Mouse (Mus musculus): ENCODE measurements around the gene Arl3. TPM values are rescaled to one million over a fixed set of nuclear protein-coding genes. Genes with fewer than 3 reads are reported as not detected.

The Arl3 gene
- polyA plus RNA-seq, 1 experiment from 2014 or later, result 85.4 TPM

DNA sequence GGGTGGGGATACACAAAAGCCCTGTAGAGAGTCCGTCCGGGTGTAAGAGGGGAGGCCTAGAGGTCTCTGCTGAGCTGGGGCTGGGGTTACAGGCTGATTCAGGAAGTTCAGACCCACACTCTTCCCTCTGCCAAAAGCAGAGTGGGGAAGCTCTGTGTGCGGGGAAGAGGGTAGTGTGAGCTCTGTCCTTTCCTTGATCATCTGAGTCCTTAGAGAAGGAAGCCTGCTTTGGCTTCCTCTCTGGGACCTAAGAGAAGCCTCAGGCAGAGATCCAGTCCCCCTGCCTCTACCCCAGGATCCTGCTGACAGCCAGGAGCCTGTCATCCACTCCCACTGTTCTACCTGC is 66.7 kb downstream of the Arl3 start:
- peak overlapping the region; percentile 6 for H3K4me3 ChIP-seq (ENCODE audit: low read depth, low read length)
- ATAC-seq (ENCODE audit: insufficient read depth) (no peak), DNase-seq (no peak)
- no peak for TF ChIP-seq CTCF (IDR thresholded peaks at IDR 0.05; ENCODE audit: low read depth)
- 53% methylated on average over 3 of the region's 3 CpGs for whole genome bisulfite sequencing
- 0 out of 2 replicates have a peak overlapping the region, but pooled peaks have one; percentile 14 for H3K9ac ChIP-seq
- H3K4me1 ChIP-seq (ENCODE audit: insufficient read depth), result peaks cover 34% of the 10 kb centered on the region
- H3K36me3 ChIP-seq (ENCODE audit: insufficient read depth), result peaks cover 69% of the 10 kb centered on the region
- no peaks in the 10 kb centered on the region for H3K27me3 ChIP-seq (ENCODE audit: insufficient read depth, low read length)
- H3K9me3 ChIP-seq (ENCODE audit: low read depth, low read length), result no peaks in the 10 kb centered on the region
- peak overlapping the region; percentile 9; the same call in 1 of the 2 replicates for H3K27ac ChIP-seq (ENCODE audit: low read depth)
- H3K4me2 ChIP-seq, result peak overlapping the region; percentile 94

DNA sequence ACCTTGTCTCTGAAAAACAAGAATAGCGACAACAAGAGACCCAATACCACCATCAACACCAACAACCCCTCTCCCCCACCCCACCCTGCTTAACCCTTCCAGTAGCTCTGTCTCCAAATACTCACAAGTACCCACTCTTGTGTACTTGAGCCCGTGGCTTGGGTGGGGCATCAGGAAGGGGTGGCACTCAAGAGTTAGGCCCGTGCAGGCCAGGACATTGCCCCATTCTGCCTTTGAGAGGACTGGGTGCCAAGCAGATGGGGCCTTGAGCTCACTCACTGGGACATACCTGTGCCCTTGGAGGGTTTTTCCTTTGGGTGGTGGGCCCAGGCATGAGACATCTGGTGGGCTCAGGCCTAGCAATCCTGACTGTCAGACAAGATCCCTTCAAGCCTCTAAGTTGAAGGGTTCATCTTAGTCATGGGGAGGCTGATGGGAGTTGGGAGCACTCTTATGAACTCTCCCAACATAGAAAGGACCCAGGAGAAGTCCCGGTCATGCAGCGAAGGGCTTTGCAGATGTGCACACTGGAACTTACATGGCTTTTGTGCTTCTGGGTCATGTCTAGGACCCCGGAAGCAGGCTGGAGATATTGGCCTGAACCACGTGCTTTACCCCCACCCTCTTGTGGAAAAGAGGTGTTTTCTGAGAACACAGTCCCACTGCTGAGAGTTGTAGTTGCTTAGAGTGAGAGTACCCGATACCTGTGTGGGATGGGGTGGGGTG is 67.2 kb downstream of the Arl3 start:
- Histone ChIP-seq H3K27ac (ENCODE audit: low read depth) (peak overlapping the region; percentile 100), H3K36me3 (ENCODE audit: insufficient read depth) (peaks cover 66% of the 10 kb centered on the region)

GRCm38 (mm10) chr19:46504822-46505417 is 68.1 kb downstream of the Arl3 start:
- 39% methylated on average over 9 of the region's 9 CpGs for WGBS
- Histone ChIP-seq H3K9ac (peak overlapping the region; percentile 93), H3K27me3 (ENCODE audit: insufficient read depth, low read length) (no peaks in the 10 kb centered on the region), H3K4me1 (ENCODE audit: insufficient read depth) (peaks cover 28% of the 10 kb centered on the region), H3K4me3 (ENCODE audit: low read depth, low read length) (peak overlapping the region; percentile 96), H3K4me2 (peak overlapping the region; percentile 94), H3K36me3 (ENCODE audit: insufficient read depth) (peaks cover 59% of the 10 kb centered on the region), H3K27ac (ENCODE audit: low read depth) (peak overlapping the region; percentile 100), H3K9me3 (ENCODE audit: low read depth, low read length) (no peaks in the 10 kb centered on the region)
- no peak for TF ChIP-seq CTCF (IDR thresholded peaks at IDR 0.05; ENCODE audit: low read depth)
- ATAC-seq (ENCODE audit: insufficient read depth) (no peak), DNase-seq (peak; percentile 55)

More for the DNA sequence above, 67.2 kb downstream of the Arl3 start:
- H3K27me3 ChIP-seq (ENCODE audit: insufficient read depth, low read length), result no peaks in the 10 kb centered on the region
- ATAC-seq (ENCODE audit: insufficient read depth), result no peak
- no peak for DNase-seq
- H3K9ac ChIP-seq, result 0 out of 2 replicates have a peak overlapping the region, but pooled peaks have one; percentile 14
- 65% methylated on average over 8 of the region's 8 CpGs for WGBS
- H3K4me1 ChIP-seq (ENCODE audit: insufficient read depth), result peaks cover 34% of the 10 kb centered on the region
- no peak for TF ChIP-seq CTCF (IDR thresholded peaks at IDR 0.05; ENCODE audit: low read depth)
- peak overlapping the region; percentile 96 for H3K4me3 ChIP-seq (ENCODE audit: low read depth, low read length)
- H3K9me3 ChIP-seq (ENCODE audit: low read depth, low read length), result no peaks in the 10 kb centered on the region
- peak overlapping the region; percentile 94 for H3K4me2 ChIP-seq

DNA sequence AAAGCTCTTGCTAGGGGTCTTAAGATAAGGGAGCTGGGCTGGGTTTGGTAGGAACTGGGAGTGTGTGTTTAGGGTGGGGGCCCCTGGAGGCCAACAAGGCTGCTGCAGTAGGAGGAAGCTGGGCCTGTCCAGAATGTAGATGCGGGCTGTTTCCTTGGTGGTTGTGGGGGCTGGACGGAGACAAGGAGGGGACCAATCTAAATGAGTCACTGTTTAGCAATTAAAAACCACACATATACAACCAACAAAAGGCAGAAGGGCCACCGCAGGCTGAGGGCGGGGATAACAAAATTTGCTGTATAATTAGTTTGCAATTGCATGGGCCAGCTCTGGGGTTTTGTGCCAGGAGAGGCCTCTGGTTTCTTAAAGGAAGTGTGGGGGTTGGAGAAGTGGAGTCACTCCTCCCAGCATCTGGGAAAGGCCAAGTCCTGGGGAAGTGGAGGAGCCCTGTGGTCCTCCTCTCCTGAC is 68.9 kb downstream of the Arl3 start:
- peak overlapping the region; percentile 94 for H3K4me2 ChIP-seq
- peaks cover 52% of the 10 kb centered on the region for H3K36me3 ChIP-seq (ENCODE audit: insufficient read depth)
- peaks cover 25% of the 10 kb centered on the region for H3K4me1 ChIP-seq (ENCODE audit: insufficient read depth)
- DNase-seq (peak; percentile 72), ATAC-seq (ENCODE audit: insufficient read depth) (peak; percentile 19)
- 2% methylated on average over 4 of the region's 4 CpGs for WGBS
- no peaks in the 10 kb centered on the region for H3K9me3 ChIP-seq (ENCODE audit: low read depth, low read length)
- peak; percentile 45 for TF ChIP-seq CTCF (IDR thresholded peaks at IDR 0.05; ENCODE audit: low read depth)
- H3K27ac ChIP-seq (ENCODE audit: low read depth), result peak overlapping the region; percentile 100
- peak overlapping the region; percentile 96 for H3K4me3 ChIP-seq (ENCODE audit: low read depth, low read length)
- H3K27me3 ChIP-seq (ENCODE audit: insufficient read depth, low read length), result no peaks in the 10 kb centered on the region
- H3K9ac ChIP-seq, result peak overlapping the region; percentile 93

DNA sequence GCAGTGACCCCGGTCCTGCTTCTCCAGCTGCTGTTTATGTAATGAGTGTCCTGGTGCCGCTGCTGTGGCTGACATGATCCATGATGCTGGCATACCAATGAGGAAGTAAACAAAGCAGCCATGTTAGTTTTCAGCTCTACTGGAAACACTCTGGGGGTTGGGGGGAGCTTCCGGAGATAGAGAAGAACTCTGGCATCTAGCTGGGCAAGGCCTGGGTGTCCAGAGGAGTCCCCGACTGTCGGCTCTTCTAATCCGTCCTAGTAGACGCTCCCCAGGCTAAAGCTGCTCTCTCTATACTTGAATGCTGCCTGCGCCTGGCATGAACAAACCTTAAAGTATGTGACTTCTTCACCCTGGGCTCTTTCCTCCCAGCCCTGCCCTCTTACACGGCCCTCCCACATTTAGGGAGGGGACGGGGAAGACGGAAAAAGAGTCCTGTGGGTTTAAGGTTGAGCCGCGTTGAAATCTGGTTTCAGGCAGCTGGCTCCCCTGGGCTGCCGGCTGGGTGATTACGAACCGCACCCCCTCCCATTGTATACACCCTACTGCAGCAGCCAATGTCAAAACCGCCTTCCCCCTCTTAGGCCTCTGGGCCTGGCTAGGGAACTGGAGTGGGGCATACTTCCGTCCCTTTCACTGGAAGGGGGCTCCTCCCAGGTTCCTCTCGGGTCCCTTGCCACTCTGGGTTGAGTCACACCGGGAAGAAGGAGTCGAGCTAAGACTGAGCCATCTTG is 69.5 kb downstream of the Arl3 start:
- Histone ChIP-seq H3K4me2 (peak overlapping the region; percentile 94), H3K27ac (ENCODE audit: low read depth) (peak overlapping the region; percentile 100), H3K4me3 (ENCODE audit: low read depth, low read length) (peak overlapping the region; percentile 96), H3K4me1 (ENCODE audit: insufficient read depth) (peaks cover 22% of the 10 kb centered on the region), H3K9me3 (ENCODE audit: low read depth, low read length) (no peaks in the 10 kb centered on the region), H3K9ac (peak overlapping the region; percentile 93), H3K27me3 (ENCODE audit: insufficient read depth, low read length) (no peaks in the 10 kb centered on the region), H3K36me3 (ENCODE audit: insufficient read depth) (peaks cover 46% of the 10 kb centered on the region)
- under 1% methylated on average over 21 of the region's 21 CpGs for WGBS
- ATAC-seq (ENCODE audit: insufficient read depth), result peak; percentile 40
- peak; percentile 91 for DNase-seq
- no peak for TF ChIP-seq CTCF (IDR thresholded peaks at IDR 0.05; ENCODE audit: low read depth)

GRCm38 (mm10) chr19:46502471-46503166 is 70.4 kb downstream of the Arl3 start:
- H3K4me2 ChIP-seq, result peak overlapping the region; percentile 94
- no peaks in the 10 kb centered on the region for H3K27me3 ChIP-seq (ENCODE audit: insufficient read depth, low read length)
- H3K9me3 ChIP-seq (ENCODE audit: low read depth, low read length), result no peaks in the 10 kb centered on the region
- peak; percentile 69 for TF ChIP-seq CTCF (IDR thresholded peaks at IDR 0.05; ENCODE audit: low read depth)
- H3K4me1 ChIP-seq (ENCODE audit: insufficient read depth), result peaks cover 15% of the 10 kb centered on the region
- peak overlapping the region; percentile 96 for H3K4me3 ChIP-seq (ENCODE audit: low read depth, low read length)
- H3K9ac ChIP-seq, result peak overlapping the region; percentile 93
- under 1% methylated on average over 53 of the region's 53 CpGs for WGBS
- peak; percentile 84 for DNase-seq
- peaks cover 37% of the 10 kb centered on the region for H3K36me3 ChIP-seq (ENCODE audit: insufficient read depth)
- peak; percentile 6; the same call in 1 of the 2 replicates for ATAC-seq (ENCODE audit: insufficient read depth)
- H3K27ac ChIP-seq (ENCODE audit: low read depth), result peak overlapping the region; percentile 100

All from lung, embryonic 14.5 days (tissue).